Mouse (Mus musculus): Measurements from ENCODE around the gene Nap1l5. TPM values are rescaled to one million over a fixed set of nuclear protein-coding genes. Genes with fewer than 3 reads are reported as not detected.

Nap1l5 gene
- polyA plus RNA-seq, 1 experiment from 2014 or later = 0.19 TPM

- H3K4me3 ChIP-seq (ENCODE audit: low read depth, low read length) = no peak overlapping the region
- no peaks in the 10 kb centered on the region for H3K4me1 ChIP-seq (ENCODE audit: insufficient read depth)
- no peak overlapping the region for H3K9ac ChIP-seq (replicated peaks)
- H3K27ac ChIP-seq (ENCODE audit: low read depth) = no peak overlapping the region
- no peaks in the 10 kb centered on the region for H3K27me3 ChIP-seq (ENCODE audit: insufficient read depth, low read length)
- DNase-seq (no peak), ATAC-seq (no peak)
- no peak for TF ChIP-seq EP300 (IDR thresholded peaks at IDR 0.05; ENCODE audit: low read depth)
- no peak for TF ChIP-seq CTCF (IDR thresholded peaks at IDR 0.05; ENCODE audit: low read depth)
- 60% methylated on average over 7 of the region's 7 CpGs for WGBS (ENCODE audit: insufficient replicate concordance)
- no peak overlapping the region for H3K4me2 ChIP-seq (ENCODE audit: low read depth, low read length)
- no peaks in the 10 kb centered on the region for H3K9me3 ChIP-seq (ENCODE audit: low read length)
- H3K36me3 ChIP-seq (replicated peaks; ENCODE audit: insufficient read depth, low read length) = peaks cover 2% of the 10 kb centered on the region; the same call in 1 of the 2 replicates
Measured at GRCm38 (mm10) chr6:58900536-58900935, 6.3 kb downstream of the Nap1l5 start.

- H3K9ac ChIP-seq (replicated peaks) = no peak overlapping the region
Measured at GRCm38 (mm10) chr6:58899076-58899475, 7.8 kb downstream of the Nap1l5 start.

GRCm38 (mm10) chr6:58896648-58897047, 10.2 kb downstream of the Nap1l5 start:
- DNase-seq (no peak), ATAC-seq (no peak)
- Histone ChIP-seq H3K27ac (ENCODE audit: low read depth) (no peak overlapping the region), H3K36me3 (replicated peaks; ENCODE audit: insufficient read depth, low read length) (peaks cover 8% of the 10 kb centered on the region; the same call in 1 of the 2 replicates), H3K4me3 (ENCODE audit: low read depth, low read length) (no peak overlapping the region), H3K4me2 (ENCODE audit: low read depth, low read length) (no peak overlapping the region), H3K9me3 (ENCODE audit: low read length) (no peaks in the 10 kb centered on the region), H3K27me3 (ENCODE audit: insufficient read depth, low read length) (no peaks in the 10 kb centered on the region), H3K9ac (replicated peaks) (no peak overlapping the region), H3K4me1 (ENCODE audit: insufficient read depth) (no peaks in the 10 kb centered on the region)
- TF ChIP-seq CTCF (IDR thresholded peaks at IDR 0.05; ENCODE audit: low read depth) = no peak
- TF ChIP-seq EP300 (IDR thresholded peaks at IDR 0.05; ENCODE audit: low read depth) = no peak
- 82% methylated on average over 3 of the region's 3 CpGs for WGBS (ENCODE audit: insufficient replicate concordance)

More at GRCm38 (mm10) chr6:58899076-58899475, 7.8 kb downstream of the Nap1l5 start:
- WGBS (ENCODE audit: insufficient replicate concordance) = 78% methylated on average over 3 of the region's 3 CpGs
- Histone ChIP-seq H3K4me2 (ENCODE audit: low read depth, low read length) (no peak overlapping the region), H3K9me3 (ENCODE audit: low read length) (no peaks in the 10 kb centered on the region), H3K4me1 (ENCODE audit: insufficient read depth) (no peaks in the 10 kb centered on the region), H3K4me3 (ENCODE audit: low read depth, low read length) (no peak overlapping the region), H3K36me3 (replicated peaks; ENCODE audit: insufficient read depth, low read length) (peaks cover 8% of the 10 kb centered on the region), H3K27ac (ENCODE audit: low read depth) (no peak overlapping the region), H3K27me3 (ENCODE audit: insufficient read depth, low read length) (no peaks in the 10 kb centered on the region)
- no peak for DNase-seq
- TF ChIP-seq CTCF (IDR thresholded peaks at IDR 0.05; ENCODE audit: low read depth) (no peak), EP300 (IDR thresholded peaks at IDR 0.05; ENCODE audit: low read depth) (no peak)
- no peak for ATAC-seq

GRCm38 (mm10) chr6:58894994-58895393, 11.9 kb downstream of the Nap1l5 start:
- TF ChIP-seq EP300 (IDR thresholded peaks at IDR 0.05; ENCODE audit: low read depth) (no peak), CTCF (IDR thresholded peaks at IDR 0.05; ENCODE audit: low read depth) (no peak)
- 71% methylated on average over 4 of the region's 4 CpGs for whole genome bisulfite sequencing (ENCODE audit: insufficient replicate concordance)
- H3K27me3 ChIP-seq (ENCODE audit: insufficient read depth, low read length) = no peaks in the 10 kb centered on the region
- H3K4me1 ChIP-seq (ENCODE audit: insufficient read depth) = no peaks in the 10 kb centered on the region
- H3K9me3 ChIP-seq (ENCODE audit: low read length) = no peaks in the 10 kb centered on the region
- DNase-seq = no peak
- H3K27ac ChIP-seq (ENCODE audit: low read depth) = no peak overlapping the region
- no peak overlapping the region for H3K9ac ChIP-seq (replicated peaks)
- H3K36me3 ChIP-seq (replicated peaks; ENCODE audit: insufficient read depth, low read length) = peaks cover 19% of the 10 kb centered on the region
- H3K4me2 ChIP-seq (ENCODE audit: low read depth, low read length) = no peak overlapping the region
- no peak overlapping the region for H3K4me3 ChIP-seq (ENCODE audit: low read depth, low read length)
- ATAC-seq = no peak

DNA sequence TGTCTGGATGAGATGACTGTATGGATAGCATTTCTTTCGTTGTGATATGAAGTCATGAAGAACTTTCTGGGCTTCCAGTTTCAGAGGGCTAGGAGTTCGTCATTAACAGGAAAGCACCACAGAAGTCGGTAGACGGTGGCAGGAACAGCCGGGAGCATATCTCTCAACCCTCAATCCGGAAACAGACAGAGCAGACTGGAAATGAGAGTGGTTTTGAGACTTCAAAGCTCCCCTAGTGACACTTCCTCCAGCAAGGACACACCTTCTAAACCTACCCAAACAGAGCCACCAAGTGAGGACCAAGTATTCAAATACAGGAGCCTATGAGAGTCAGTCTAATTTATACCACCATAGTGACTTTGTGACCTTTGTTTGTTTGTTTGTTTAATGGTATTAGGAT, 13.6 kb downstream of the Nap1l5 start:
- TF ChIP-seq EP300 (IDR thresholded peaks at IDR 0.05; ENCODE audit: low read depth) (no peak), CTCF (IDR thresholded peaks at IDR 0.05; ENCODE audit: low read depth) (no peak)
- DNase-seq (no peak), ATAC-seq (no peak)
- 49% methylated on average over 6 of the region's 6 CpGs for WGBS (ENCODE audit: insufficient replicate concordance)
- Histone ChIP-seq H3K9me3 (ENCODE audit: low read length) (no peaks in the 10 kb centered on the region), H3K4me3 (ENCODE audit: low read depth, low read length) (no peak overlapping the region), H3K27me3 (ENCODE audit: insufficient read depth, low read length) (no peaks in the 10 kb centered on the region), H3K36me3 (replicated peaks; ENCODE audit: insufficient read depth, low read length) (peaks cover 21% of the 10 kb centered on the region), H3K9ac (replicated peaks) (no peak overlapping the region), H3K4me2 (ENCODE audit: low read depth, low read length) (no peak overlapping the region), H3K27ac (ENCODE audit: low read depth) (no peak overlapping the region), H3K4me1 (ENCODE audit: insufficient read depth) (no peaks in the 10 kb centered on the region)

DNA sequence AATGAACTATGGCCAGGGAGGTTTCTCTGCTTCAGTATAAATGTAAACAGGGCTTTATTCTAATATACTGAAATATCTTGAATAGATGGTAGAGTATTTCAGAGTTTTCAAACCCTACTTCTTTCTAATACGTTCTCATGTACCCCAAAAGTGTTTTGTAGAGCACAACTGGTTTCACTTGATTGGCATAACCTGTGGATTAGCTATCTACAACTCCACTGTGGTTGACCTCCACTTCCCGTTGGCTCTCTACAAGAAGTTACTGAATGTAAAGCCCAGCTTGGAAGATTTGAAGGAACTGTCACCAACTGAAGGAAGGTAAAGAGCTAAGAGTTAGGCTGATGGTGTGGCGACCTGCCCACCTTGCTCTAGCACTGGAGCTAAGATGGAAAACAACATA, 17.0 kb downstream of the Nap1l5 start:
- no peaks in the 10 kb centered on the region for H3K27me3 ChIP-seq (ENCODE audit: insufficient read depth, low read length)
- no peaks in the 10 kb centered on the region for H3K9me3 ChIP-seq (ENCODE audit: low read length)
- DNase-seq (no peak), ATAC-seq (no peak)
- no peak overlapping the region for H3K9ac ChIP-seq (replicated peaks)
- peaks cover 14% of the 10 kb centered on the region for H3K36me3 ChIP-seq (replicated peaks; ENCODE audit: insufficient read depth, low read length)
- H3K27ac ChIP-seq (ENCODE audit: low read depth) = no peak overlapping the region
- WGBS (ENCODE audit: insufficient replicate concordance) = 59% methylated on average over 3 of the region's 3 CpGs
- no peaks in the 10 kb centered on the region for H3K4me1 ChIP-seq (ENCODE audit: insufficient read depth)
- TF ChIP-seq CTCF (IDR thresholded peaks at IDR 0.05; ENCODE audit: low read depth) (no peak), EP300 (IDR thresholded peaks at IDR 0.05; ENCODE audit: low read depth) (no peak)
- no peak overlapping the region for H3K4me2 ChIP-seq (ENCODE audit: low read depth, low read length)
- H3K4me3 ChIP-seq (ENCODE audit: low read depth, low read length) = no peak overlapping the region

DNA sequence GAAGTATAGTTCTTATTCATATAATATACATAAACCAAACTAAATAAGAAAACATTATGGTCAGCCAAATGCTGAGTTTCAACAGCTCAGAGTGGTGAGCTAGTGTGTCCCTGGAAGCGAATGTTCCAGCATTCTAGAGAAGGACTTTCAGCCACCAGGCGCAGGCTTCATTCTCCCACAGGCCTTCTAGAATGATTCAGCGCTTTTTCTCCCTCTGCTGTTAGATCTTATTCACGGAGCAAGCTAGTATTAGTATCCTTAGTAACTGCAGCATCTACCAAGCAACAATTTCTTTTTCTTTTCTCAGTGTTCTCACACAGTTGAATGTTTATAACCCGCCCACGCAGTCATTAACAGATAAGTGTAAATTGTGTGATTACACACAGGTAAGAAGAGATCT, 24.6 kb downstream of the Nap1l5 start:
- WGBS (ENCODE audit: insufficient replicate concordance) = 61% methylated on average over 6 of the region's 6 CpGs
- Histone ChIP-seq H3K36me3 (replicated peaks; ENCODE audit: insufficient read depth, low read length) (no peaks in the 10 kb centered on the region), H3K4me1 (ENCODE audit: insufficient read depth) (no peaks in the 10 kb centered on the region), H3K9ac (replicated peaks) (no peak overlapping the region), H3K27me3 (ENCODE audit: insufficient read depth, low read length) (no peaks in the 10 kb centered on the region), H3K27ac (ENCODE audit: low read depth) (no peak overlapping the region), H3K4me2 (ENCODE audit: low read depth, low read length) (no peak overlapping the region), H3K9me3 (ENCODE audit: low read length) (no peaks in the 10 kb centered on the region), H3K4me3 (ENCODE audit: low read depth, low read length) (no peak overlapping the region)
- DNase-seq (no peak), ATAC-seq (no peak)
- TF ChIP-seq CTCF (IDR thresholded peaks at IDR 0.05; ENCODE audit: low read depth) = no peak
- TF ChIP-seq EP300 (IDR thresholded peaks at IDR 0.05; ENCODE audit: low read depth) = no peak

All from liver, postnatal 0 days (tissue).